Mouse (Mus musculus): ENCODE data around the gene Elf4. TPM values are rescaled to one million over a fixed set of nuclear protein-coding genes. Genes with fewer than 3 reads are reported as not detected.

Gene Elf4
- 24.6 and 29.9 TPM in 2 replicates for total RNA-seq (2017)

GRCm38 (mm10) chrX:48462754-48463507, at the start of gene Elf4:
Elf4 (minus strand) TSS chrX:48463132.
- peak; percentile 90 for ATAC-seq (replicated peaks; ENCODE audit: low read depth, poor library complexity, severe bottlenecking)

GRCm38 (mm10) chrX:48493763-48494162, 30.8 kb upstream of the Elf4 start:
- no peak for ATAC-seq (replicated peaks; ENCODE audit: low read depth, poor library complexity, severe bottlenecking)

GRCm38 (mm10) chrX:48481687-48482086, 18.8 kb upstream of the Elf4 start:
- no peak for ATAC-seq (replicated peaks; ENCODE audit: low read depth, poor library complexity, severe bottlenecking)

- no peak for ATAC-seq (replicated peaks; ENCODE audit: low read depth, poor library complexity, severe bottlenecking)
Measured at GRCm38 (mm10) chrX:48481095-48481494, 18.2 kb upstream of the Elf4 start.

GRCm38 (mm10) chrX:48467355-48467946, 4.5 kb upstream of the Elf4 start:
- ATAC-seq (replicated peaks; ENCODE audit: low read depth, poor library complexity, severe bottlenecking) = no peak

- no peak for ATAC-seq (replicated peaks; ENCODE audit: low read depth, poor library complexity, severe bottlenecking)
Measured at GRCm38 (mm10) chrX:48466174-48466573, 3.2 kb upstream of the Elf4 start.

GRCm38 (mm10) chrX:48464436-48464835, 1.5 kb upstream of the Elf4 start:
- no peak for ATAC-seq (replicated peaks; ENCODE audit: low read depth, poor library complexity, severe bottlenecking)

- ATAC-seq (replicated peaks; ENCODE audit: low read depth, poor library complexity, severe bottlenecking) = no peak
Measured at GRCm38 (mm10) chrX:48463636-48464035, 704 bp upstream of the Elf4 start.

GRCm38 (mm10) chrX:48462297-48462696, 635 bp downstream of the Elf4 start:
- ATAC-seq (replicated peaks; ENCODE audit: low read depth, poor library complexity, severe bottlenecking) = peak; percentile 50

- no peak for ATAC-seq (replicated peaks; ENCODE audit: low read depth, poor library complexity, severe bottlenecking)
Measured at GRCm38 (mm10) chrX:48461006-48461405, 1.9 kb downstream of the Elf4 start.

GRCm38 (mm10) chrX:48460496-48460895, 2.4 kb downstream of the Elf4 start:
- no peak for ATAC-seq (replicated peaks; ENCODE audit: low read depth, poor library complexity, severe bottlenecking)

GRCm38 (mm10) chrX:48456956-48457355, 6.0 kb downstream of the Elf4 start:
- no peak for ATAC-seq (replicated peaks; ENCODE audit: low read depth, poor library complexity, severe bottlenecking)

GRCm38 (mm10) chrX:48455018-48455417, 7.9 kb downstream of the Elf4 start:
- ATAC-seq (replicated peaks; ENCODE audit: low read depth, poor library complexity, severe bottlenecking) = no peak

- ATAC-seq (replicated peaks; ENCODE audit: low read depth, poor library complexity, severe bottlenecking) = no peak
Measured at GRCm38 (mm10) chrX:48454495-48454878, 8.4 kb downstream of the Elf4 start.

GRCm38 (mm10) chrX:48453736-48454494, 9.0 kb downstream of the Elf4 start:
- peak; percentile 92 for ATAC-seq (replicated peaks; ENCODE audit: low read depth, poor library complexity, severe bottlenecking)

- ATAC-seq (replicated peaks; ENCODE audit: low read depth, poor library complexity, severe bottlenecking) = no peak
Measured at GRCm38 (mm10) chrX:48452931-48453673, 9.8 kb downstream of the Elf4 start.

- peak; percentile 43; the same call in 1 of the 2 replicates for ATAC-seq (replicated peaks; ENCODE audit: low read depth, poor library complexity, severe bottlenecking)
Measured at GRCm38 (mm10) chrX:48452231-48452890, 10.6 kb downstream of the Elf4 start.

GRCm38 (mm10) chrX:48449646-48450045, 13.3 kb downstream of the Elf4 start:
- ATAC-seq (replicated peaks; ENCODE audit: low read depth, poor library complexity, severe bottlenecking) = no peak

GRCm38 (mm10) chrX:48444677-48445076, 18.3 kb downstream of the Elf4 start:
- peak; percentile 79 for ATAC-seq (replicated peaks; ENCODE audit: low read depth, poor library complexity, severe bottlenecking)

- no peak for ATAC-seq (replicated peaks; ENCODE audit: low read depth, poor library complexity, severe bottlenecking)
Measured at GRCm38 (mm10) chrX:48441954-48442353, 21.0 kb downstream of the Elf4 start.

Data from common myeloid progenitor, adult 5-6 weeks (primary cell).